Mouse (Mus musculus): Measurements from ENCODE around the gene Setdb1.

Setdb1 gene

GRCm38 (mm10) chr3:95276428-95276934, 80.5 kb downstream of the Setdb1 start:
- Histone ChIP-seq H3K36me3 (ENCODE audit: control insufficient read depth, insufficient read depth, low read length, poor library complexity, severe bottlenecking) (no peaks in the 10 kb centered on the region), H3K27me3 (ENCODE audit: control insufficient read depth, insufficient read depth, low read length, poor library complexity, severe bottlenecking) (no peaks in the 10 kb centered on the region)
- no peak for DNase-seq (ENCODE audit: low read depth, low spot score)

GRCm38 (mm10) chr3:95275161-95275560, 81.8 kb downstream of the Setdb1 start:
- DNase-seq (ENCODE audit: low read depth, low spot score), result no peak
- H3K27me3 ChIP-seq (ENCODE audit: control insufficient read depth, insufficient read depth, low read length, poor library complexity, severe bottlenecking), result no peaks in the 10 kb centered on the region
- H3K36me3 ChIP-seq (ENCODE audit: control insufficient read depth, insufficient read depth, low read length, poor library complexity, severe bottlenecking), result no peaks in the 10 kb centered on the region

GRCm38 (mm10) chr3:95274453-95274852, 82.5 kb downstream of the Setdb1 start:
- H3K36me3 ChIP-seq (ENCODE audit: control insufficient read depth, insufficient read depth, low read length, poor library complexity, severe bottlenecking), result no peaks in the 10 kb centered on the region
- DNase-seq (ENCODE audit: low read depth, low spot score), result no peak
- H3K27me3 ChIP-seq (ENCODE audit: control insufficient read depth, insufficient read depth, low read length, poor library complexity, severe bottlenecking), result no peaks in the 10 kb centered on the region
